Mouse (Mus musculus) liver, embryonic 14.5 days (tissue): ENCODE measurements around the gene Prkg1.

Experiments
- CTCF ChIP-seq: IDR thresholded peaks from 2 replicates; pipeline ENCODE4 v1.5.1; 2016; ENCODE audit warnings: antibody characterized with exemption, low read depth, control low read depth
- EP300 ChIP-seq: IDR thresholded peaks from 2 replicates; pipeline ENCODE4 v1.6.1; 2016; ENCODE audit warnings: antibody characterized with exemption, low read depth

- TF ChIP-seq EP300 (no peak), CTCF (no peak)
Observed at GRCm38 (mm10) chr19:31197076-31197475, 567.8 kb downstream of the Prkg1 start.
